Mouse (Mus musculus) bone marrow macrophage, adult 2 months (primary cell): ENCODE results near the gene Sart3. TPM values are rescaled to one million over a fixed set of nuclear protein-coding genes. Genes with fewer than 3 reads are reported as not detected.

Experiments
- H3K27ac ChIP-seq: 2 replicates; pipeline ENCODE4 v1.5.1; 2012; ENCODE audit warnings: low read depth, low read length; ENCODE audit not compliant: insufficient read depth
- H3K4me1 ChIP-seq: 2 replicates; pipeline ENCODE4 v1.6.1; 2012; ENCODE audit warnings: low read length; ENCODE audit not compliant: control insufficient read depth, insufficient read depth
- H3K4me3 ChIP-seq: 2 replicates; pipeline ENCODE4 v1.5.1; 2012; ENCODE audit warnings: mild to moderate bottlenecking, low read length, moderate library complexity; ENCODE audit not compliant: insufficient read depth
- CTCF ChIP-seq: IDR thresholded peaks from 2 replicates; pipeline ENCODE4 v1.5.1; 2012; ENCODE audit warnings: low read depth, mild to moderate bottlenecking, low read length, moderate library complexity
- POLR2A ChIP-seq: IDR thresholded peaks from 2 replicates; pipeline ENCODE4 v1.6.1; 2012; ENCODE audit warnings: mild to moderate bottlenecking, low read depth, low read length, borderline replicate concordance
- polyA plus RNA-seq: library from polyadenylated mRNA; stranded (reverse); fragments of >200 nt; gene quantifications from 2 replicates; pipeline ENCODE4 v1.2.4, GENCODE M21; 2012; ENCODE audit not compliant: missing spikeins, insufficient read depth, insufficient read length

Sart3 gene
- polyA plus RNA-seq, 1 experiment: 29.8 TPM

DNA sequence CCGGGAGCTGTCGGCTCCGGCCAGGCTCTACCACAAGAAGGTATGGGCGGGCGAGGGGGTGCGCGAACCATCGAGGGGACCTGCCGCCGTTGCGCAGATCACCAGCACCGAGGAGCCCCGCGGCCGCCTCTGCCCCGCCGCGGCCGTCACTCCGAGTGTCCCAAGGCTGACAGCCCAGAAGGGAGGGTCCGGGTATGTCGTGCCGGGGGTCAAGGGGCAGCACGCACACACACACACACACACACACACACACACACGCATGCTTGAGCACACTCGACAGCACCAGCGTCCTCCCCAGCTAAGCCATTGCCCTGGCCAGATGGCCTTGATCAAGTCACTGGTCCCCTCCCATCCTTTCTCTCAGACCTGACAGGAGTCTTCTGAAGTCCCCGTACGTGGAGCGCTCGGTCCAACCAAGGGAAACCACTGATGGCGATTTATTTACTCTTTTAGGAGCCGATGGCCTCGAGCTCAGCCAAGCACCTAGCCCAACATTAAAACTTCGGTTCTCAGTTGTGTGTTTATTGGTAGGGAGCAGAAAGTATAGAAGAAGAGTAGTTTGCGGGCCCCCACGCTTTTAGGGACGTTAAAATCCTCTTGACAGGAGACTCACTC is 702 bp upstream of the Sart3 start:
- Histone ChIP-seq H3K4me1 (peaks cover 37% of the 10 kb centered on the region), H3K27ac (peak overlapping the region; percentile 29; the same call in 1 of the 2 replicates), H3K4me3 (peak overlapping the region; percentile 91)
- TF ChIP-seq POLR2A (no peak), CTCF (no peak)

DNA sequence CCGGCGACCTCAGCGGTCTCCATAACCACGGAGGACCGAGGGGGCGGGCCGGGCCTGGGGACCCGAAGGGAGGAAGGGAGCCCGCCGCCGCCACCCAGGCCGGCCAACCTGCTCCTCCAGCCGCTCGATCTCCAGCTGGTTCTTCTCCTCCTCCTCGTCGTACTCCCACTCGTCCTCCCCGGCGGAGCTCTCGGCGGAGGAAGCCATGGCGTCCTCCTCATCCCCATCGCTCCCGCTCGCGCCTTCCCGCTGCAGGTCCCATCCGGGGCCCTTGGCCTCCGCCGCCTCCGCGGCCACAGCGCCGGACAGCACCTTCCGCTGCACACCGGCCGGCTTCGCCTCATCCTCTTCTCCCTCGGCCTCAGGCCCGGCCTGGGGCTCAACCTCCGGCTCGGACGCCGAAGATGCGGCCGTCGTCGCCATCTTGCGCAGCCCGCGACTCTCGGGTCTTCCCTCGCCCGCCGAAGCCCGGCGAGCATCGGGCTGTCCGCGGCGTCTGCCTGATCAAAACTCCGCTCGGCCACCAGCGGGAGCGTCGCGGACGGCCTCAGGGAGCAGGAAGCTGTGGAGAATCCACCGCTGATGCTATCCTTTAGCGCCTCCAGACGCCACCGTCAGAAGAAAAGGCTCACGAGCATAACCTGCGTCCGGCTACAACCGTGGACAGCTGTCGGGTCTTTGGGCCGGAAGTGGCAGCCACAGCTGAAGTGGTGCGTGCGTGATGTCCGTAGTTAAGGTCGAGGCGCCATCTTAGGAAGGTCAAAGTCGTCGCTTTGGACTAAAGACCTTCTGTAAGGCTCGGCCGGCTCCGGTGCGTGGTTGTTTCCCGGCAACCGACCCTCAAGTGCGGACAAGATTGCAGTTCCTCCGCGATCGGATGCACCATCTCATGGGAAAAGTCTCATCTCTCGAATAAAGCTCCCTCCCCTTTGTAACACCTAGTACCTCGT is 822 bp downstream of the Sart3 start:
- Histone ChIP-seq H3K4me1 (peaks cover 29% of the 10 kb centered on the region), H3K4me3 (peak overlapping the region; percentile 86), H3K27ac (peak overlapping the region; percentile 94)
- TF ChIP-seq POLR2A (0 out of 2 replicates have a peak, but pooled peaks have one; percentile 14), CTCF (no peak)

DNA sequence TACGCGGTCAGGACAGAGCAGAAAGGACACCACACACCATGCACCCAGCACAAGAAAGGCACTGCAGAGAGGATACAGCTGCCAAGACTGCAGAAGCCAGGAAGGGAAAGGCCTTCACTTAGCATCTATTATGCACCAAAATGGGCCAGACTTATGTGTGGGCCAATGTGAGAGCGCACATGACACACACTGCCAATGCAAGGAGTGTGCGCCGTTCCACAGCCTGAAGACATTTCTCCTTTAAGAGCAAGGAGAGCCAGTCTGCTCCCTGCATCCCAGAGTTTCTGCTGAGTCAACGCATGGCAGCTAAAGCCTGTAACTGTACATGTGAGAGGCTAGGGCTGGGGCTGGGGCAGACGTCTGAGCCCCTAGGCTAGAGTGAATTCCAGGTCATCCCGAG is 3.5 kb downstream of the Sart3 start:
- no peak overlapping the region for H3K4me3 ChIP-seq
- H3K27ac ChIP-seq: no peak overlapping the region
- TF ChIP-seq POLR2A: no peak
- no peak for TF ChIP-seq CTCF
- peaks cover 10% of the 10 kb centered on the region for H3K4me1 ChIP-seq

DNA sequence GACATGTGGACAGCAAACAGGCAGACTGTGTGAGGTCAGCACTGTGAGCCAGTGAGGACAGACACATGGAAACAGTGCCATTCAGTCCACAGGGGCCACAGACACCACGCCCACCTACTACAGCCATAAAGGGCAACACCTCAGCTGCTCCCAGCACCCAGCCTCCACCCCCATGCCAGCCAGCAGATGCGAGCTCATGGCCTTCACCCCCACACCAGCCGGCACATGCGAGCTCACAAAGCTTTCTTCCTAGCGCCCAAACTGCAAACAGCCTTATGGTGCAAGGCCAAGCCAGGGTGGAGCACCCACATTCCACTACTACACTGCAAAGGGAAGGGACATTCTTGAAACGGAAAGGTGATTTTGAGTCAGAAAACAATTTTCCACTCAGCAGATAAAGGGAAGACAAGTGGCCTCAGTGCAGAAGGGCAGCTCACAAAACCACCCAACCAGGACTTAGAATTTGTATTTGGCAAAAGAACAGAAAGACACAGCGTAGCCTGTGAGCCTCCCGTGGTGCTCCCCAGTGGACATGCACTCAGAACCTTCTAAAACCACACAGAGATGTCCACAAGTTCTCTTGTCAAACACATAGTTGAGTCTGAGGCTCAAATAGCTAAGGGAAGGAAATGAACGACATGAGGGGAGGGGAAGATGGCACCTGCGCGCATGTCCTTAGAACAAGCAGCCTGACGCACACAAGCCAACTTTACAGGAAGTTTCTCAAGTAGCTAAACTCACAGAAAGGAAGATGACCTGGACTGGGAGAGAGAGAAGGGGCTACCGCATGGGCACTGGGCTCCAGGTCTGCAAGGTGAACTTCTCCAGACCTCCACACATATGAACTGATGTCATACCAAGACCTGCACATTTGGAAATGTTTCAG is 6.4 kb downstream of the Sart3 start:
- Histone ChIP-seq H3K4me1 (peaks cover 20% of the 10 kb centered on the region), H3K4me3 (no peak overlapping the region), H3K27ac (no peak overlapping the region)
- TF ChIP-seq CTCF: no peak
- TF ChIP-seq POLR2A: no peak

DNA sequence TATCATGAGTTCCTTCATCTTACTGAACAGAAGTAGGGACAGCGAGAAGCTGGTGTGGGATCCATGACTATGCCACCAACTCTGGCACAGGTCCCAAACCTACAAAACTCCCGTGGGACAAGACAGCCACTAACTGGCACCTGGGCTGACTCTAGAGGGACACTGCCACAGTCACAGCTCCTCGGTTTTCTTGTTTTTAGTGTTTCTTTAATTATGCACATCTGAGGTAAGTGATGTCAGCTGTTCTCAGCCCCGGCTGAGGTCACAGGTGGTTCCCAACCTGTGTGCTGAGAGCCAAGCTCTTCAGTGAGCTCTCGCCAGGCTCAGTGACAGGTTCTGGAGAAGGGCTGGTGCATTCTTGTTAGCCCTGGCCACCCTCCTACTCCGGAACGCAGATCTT is 7.9 kb downstream of the Sart3 start:
- Histone ChIP-seq H3K4me3 (no peak overlapping the region), H3K27ac (no peak overlapping the region), H3K4me1 (peaks cover 16% of the 10 kb centered on the region)
- TF ChIP-seq POLR2A (no peak), CTCF (no peak)

DNA sequence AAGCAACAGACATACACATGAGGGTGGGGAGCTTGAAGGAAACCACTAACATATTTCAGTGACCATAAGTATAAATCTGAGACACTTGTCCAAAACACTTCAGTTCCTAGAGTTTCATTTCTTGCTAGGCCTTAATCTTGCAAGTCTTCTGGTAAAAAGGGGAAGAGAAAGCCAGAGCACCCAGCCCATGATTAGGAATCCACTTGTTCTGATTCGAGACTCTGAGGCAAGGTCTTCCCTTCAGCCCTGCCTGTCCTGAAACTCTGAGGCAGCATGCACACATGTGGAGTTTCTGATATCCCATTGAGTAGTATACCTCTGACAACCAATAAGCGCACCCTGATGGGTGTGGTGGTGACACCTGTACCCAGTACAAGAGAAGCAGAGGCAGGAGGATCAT is 10.7 kb downstream of the Sart3 start:
- Histone ChIP-seq H3K4me3 (no peak overlapping the region), H3K4me1 (peaks cover 11% of the 10 kb centered on the region), H3K27ac (peak overlapping the region; percentile 52)
- TF ChIP-seq POLR2A (no peak), CTCF (no peak)

DNA sequence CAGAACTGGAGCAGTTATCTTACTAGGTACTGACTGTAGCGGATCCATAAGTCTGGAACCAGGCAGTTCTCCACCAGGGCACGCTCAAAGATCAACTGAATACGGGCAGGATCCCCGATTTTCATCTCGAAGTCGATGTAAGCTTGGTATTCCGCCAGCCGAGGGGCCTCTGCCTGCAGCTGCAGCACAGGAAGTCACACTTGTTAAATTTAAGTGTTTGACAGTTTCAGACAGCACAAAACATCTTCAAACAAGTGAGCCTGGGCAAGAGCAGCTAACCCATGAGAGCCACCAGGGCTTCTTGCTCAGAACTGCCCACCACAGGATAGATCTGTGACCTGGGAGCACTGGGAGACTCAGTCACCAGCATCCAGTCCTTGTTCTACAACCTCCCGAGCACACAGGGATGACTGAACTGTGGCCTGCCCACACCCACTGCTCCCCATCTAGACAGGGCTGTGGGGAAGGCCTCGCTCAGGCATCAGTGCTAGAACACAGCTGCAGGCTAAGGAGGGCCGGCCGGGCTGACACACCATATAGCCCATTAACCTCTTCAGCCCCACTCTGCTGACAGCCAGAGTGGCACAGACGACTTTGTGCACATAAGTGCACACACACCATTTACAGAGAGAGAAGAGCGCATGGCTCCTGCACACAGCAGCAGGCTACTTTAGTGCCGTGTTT is 16.8 kb downstream of the Sart3 start:
- H3K4me3 ChIP-seq: no peak overlapping the region
- no peaks in the 10 kb centered on the region for H3K4me1 ChIP-seq
- TF ChIP-seq CTCF (no peak), POLR2A (no peak)
- H3K27ac ChIP-seq: no peak overlapping the region

DNA sequence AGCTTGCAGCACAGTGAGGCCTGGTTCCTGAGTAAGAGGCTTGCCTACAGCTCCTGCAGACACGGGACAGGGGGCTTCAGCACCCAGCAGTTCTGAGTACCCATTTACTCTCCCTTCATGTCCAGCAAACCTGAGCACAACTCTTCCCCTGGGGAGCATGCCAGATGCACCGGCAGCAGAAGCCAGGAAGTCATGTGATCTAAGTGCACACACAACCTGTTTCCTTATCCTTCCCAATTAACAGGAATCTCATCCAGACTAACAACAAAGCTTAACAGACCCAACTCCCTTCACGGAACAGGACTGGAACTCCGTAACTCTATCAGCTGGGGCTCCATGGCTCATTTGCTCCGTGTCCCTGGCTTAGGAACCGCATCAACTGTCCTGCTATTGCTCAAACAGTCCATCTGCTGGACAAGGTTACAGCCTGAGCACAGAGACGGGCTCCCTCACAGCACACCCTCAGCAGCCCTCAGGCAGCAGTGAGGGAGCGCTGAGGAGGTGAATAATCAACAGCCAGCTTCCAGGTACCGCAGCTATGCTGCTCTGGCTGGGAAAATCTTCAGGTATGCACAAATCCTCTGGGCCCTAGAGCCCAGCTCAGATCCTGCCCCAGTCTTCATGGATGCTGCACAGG is 20.7 kb downstream of the Sart3 start:
- no peaks in the 10 kb centered on the region for H3K4me1 ChIP-seq
- H3K27ac ChIP-seq: no peak overlapping the region
- H3K4me3 ChIP-seq: no peak overlapping the region
- TF ChIP-seq CTCF (no peak), POLR2A (no peak)
